Mouse (Mus musculus) neural tube, embryonic 11.5 days (tissue): ENCODE data around the gene Wbp11. TPM values are rescaled to one million over a fixed set of nuclear protein-coding genes. Genes with fewer than 3 reads are reported as not detected.

Experiments
- ATAC-seq: fragments of 200-750 bp; cut with Nextera tagmentation; 2 replicates; pipeline ENCODE4 v1.8.0; 2017; ENCODE audit warnings: moderate number of reproducible peaks, mild to moderate bottlenecking, moderate TSS enrichment, moderate library complexity; ENCODE audit not compliant: insufficient read depth, low FRiP score, low TSS enrichment
- DNase-seq: peaks from one replicate; pipeline ENCODE4 v3.0.0-alpha.2; 2015; ENCODE audit warnings: low spot score
- H3K27ac ChIP-seq: fragments of 300-500 bp; sonication (generic); 2 replicates; pipeline ENCODE4 v1.5.1; 2014; ENCODE audit warnings: low read depth, mild to moderate bottlenecking, low read length
- H3K27me3 ChIP-seq: fragments of 300-500 bp; sonication (generic); 2 replicates; pipeline ENCODE4 v1.6.1; 2014; ENCODE audit warnings: mild to moderate bottlenecking, low read length, mixed read lengths; ENCODE audit not compliant: control insufficient read depth, insufficient read depth
- H3K36me3 ChIP-seq: fragments of 300-500 bp; sonication (generic); 2 replicates; pipeline ENCODE4 v1.6.1; 2014; ENCODE audit warnings: mild to moderate bottlenecking, low read length, moderate library complexity, mixed read lengths; ENCODE audit not compliant: control insufficient read depth, insufficient read depth
- H3K4me1 ChIP-seq: fragments of 300-500 bp; sonication (generic); 2 replicates; pipeline ENCODE4 v1.6.1; 2014; ENCODE audit warnings: low read length, mixed read lengths; ENCODE audit not compliant: control insufficient read depth, insufficient read depth
- H3K4me2 ChIP-seq: fragments of 300-500 bp; sonication (generic); 2 replicates; pipeline ENCODE4 v1.6.1; 2014; ENCODE audit warnings: low read depth, mild to moderate bottlenecking, moderate library complexity
- H3K4me3 ChIP-seq: fragments of 300-500 bp; sonication (generic); 2 replicates; pipeline ENCODE4 v1.5.1; 2014; ENCODE audit warnings: low read depth, low read length
- H3K9ac ChIP-seq: fragments of 300-500 bp; sonication (generic); 2 replicates; pipeline ENCODE4 v1.6.1; 2014; ENCODE audit warnings: mild to moderate bottlenecking, low read length
- H3K9me3 ChIP-seq: fragments of 300-500 bp; sonication (generic); 2 replicates; pipeline ENCODE4 v1.6.1; 2016; ENCODE audit warnings: low read length; ENCODE audit not compliant: control insufficient read depth
- WGBS: fragments of 180-500 bp; shearing (Covaris S2); extraction: QIAGEN DNeasy Blood & Tissue Kit; methylation state at CpG from one replicate; pipeline ENCODE4 v1.1.7; 2014; 5-methylcytosine and 5-hydroxymethylcytosine counted together
- polyA plus RNA-seq: library from polyadenylated mRNA; unstranded; fragments of >200 nt; fragmentation: Nextera tagmentation; extraction: Ambion mirVana; gene quantifications from 2 replicates; pipeline ENCODE4 v1.2.1, GENCODE M21; 2014

The Wbp11 gene
- polyA plus RNA-seq, 1 experiment from 2014 or later, result 150 TPM

DNA sequence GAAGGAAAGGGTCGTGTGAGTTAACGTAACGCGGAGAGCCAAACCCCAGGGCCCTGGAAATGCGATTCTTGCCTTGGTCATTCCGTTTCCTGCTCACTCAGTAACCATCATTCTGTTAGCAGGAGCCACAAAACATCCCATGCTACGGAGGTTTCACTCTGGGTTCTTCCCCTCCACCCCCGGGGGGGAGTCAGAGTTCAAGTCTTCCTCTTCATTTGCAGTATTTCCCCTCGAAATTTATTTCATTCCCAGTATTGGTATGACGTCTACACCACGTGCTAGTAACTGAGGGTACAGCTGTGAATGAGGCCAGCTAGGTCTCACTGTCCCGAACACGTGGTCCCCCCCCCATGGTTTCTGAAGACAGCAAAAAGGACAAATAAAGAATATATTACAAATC lies 18.4 kb downstream of the Wbp11 start:
- 76% methylated on average over 13 of the region's 13 CpGs for WGBS
- Histone ChIP-seq H3K9me3 (no peaks in the 10 kb centered on the region), H3K27me3 (no peaks in the 10 kb centered on the region), H3K36me3 (peaks cover 11% of the 10 kb centered on the region), H3K4me2 (peak overlapping the region; percentile 93; the same call in 1 of the 2 replicates), H3K27ac (no peak overlapping the region), H3K4me3 (no peak overlapping the region; the same call in 1 of the 2 replicates), H3K9ac (no peak overlapping the region), H3K4me1 (peaks cover 5% of the 10 kb centered on the region; the same call in 1 of the 2 replicates)
- ATAC-seq (no peak), DNase-seq (no peak)

DNA sequence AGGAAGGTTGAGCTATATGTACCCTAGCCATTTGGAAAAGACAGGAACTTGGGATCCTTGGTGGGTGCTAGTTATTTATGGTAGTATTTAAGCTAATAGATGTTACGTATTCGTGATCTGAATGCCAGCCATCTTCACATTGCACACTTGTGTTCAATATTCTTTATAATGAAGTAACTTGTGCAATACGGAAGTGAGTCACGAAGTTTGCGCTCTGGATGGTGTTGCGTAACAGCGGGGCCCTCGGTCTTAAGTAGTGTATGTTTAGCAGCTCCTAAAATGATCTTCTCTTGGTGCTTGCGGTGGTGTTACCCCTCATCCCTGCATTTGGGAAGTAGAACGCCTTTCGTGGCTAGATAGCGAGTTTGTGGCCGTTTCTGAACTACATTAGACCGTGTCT lies 19.0 kb downstream of the Wbp11 start:
- Histone ChIP-seq H3K9ac (peak overlapping the region; percentile 68; the same call in 1 of the 2 replicates), H3K27ac (no peak overlapping the region), H3K4me1 (peaks cover 5% of the 10 kb centered on the region; the same call in 1 of the 2 replicates), H3K4me2 (peak overlapping the region; percentile 93), H3K36me3 (peaks cover 8% of the 10 kb centered on the region; the same call in 1 of the 2 replicates), H3K4me3 (peak overlapping the region; percentile 67), H3K9me3 (no peaks in the 10 kb centered on the region), H3K27me3 (no peaks in the 10 kb centered on the region)
- 38% methylated on average over 14 of the region's 14 CpGs for WGBS
- DNase-seq, result no peak
- no peak for ATAC-seq

DNA sequence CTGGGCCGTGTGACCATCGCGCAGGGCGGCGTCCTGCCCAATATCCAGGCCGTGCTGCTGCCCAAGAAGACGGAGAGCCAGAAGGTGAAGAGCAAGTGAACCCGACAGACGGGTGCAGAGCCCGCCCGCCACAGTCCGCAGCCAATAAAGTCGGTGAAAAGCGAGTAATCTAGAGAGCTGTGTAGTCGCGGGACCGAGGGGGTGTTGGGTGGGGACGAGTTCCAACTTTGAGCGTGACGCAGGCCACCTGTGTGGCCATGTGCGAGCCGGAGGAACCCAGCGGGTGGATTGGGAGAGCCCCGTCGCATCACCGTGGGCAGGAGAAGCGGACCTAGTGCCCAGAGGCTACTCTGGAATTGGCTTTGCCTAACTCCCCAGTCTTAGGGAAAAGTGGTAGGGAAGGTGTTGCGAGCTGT lies 19.4 kb downstream of the Wbp11 start:
- H3K9ac ChIP-seq, result peak overlapping the region; percentile 68
- peak overlapping the region; percentile 67 for H3K4me3 ChIP-seq
- DNase-seq (no peak), ATAC-seq (peak; percentile 1; the same call in 1 of the 2 replicates)
- no peaks in the 10 kb centered on the region for H3K9me3 ChIP-seq
- H3K27me3 ChIP-seq, result no peaks in the 10 kb centered on the region
- H3K4me1 ChIP-seq, result peaks cover 5% of the 10 kb centered on the region; the same call in 1 of the 2 replicates
- H3K27ac ChIP-seq, result no peak overlapping the region
- WGBS, result under 1% methylated on average over 28 of the region's 28 CpGs
- H3K4me2 ChIP-seq, result peak overlapping the region; percentile 93
- peaks cover 5% of the 10 kb centered on the region; the same call in 1 of the 2 replicates for H3K36me3 ChIP-seq

DNA sequence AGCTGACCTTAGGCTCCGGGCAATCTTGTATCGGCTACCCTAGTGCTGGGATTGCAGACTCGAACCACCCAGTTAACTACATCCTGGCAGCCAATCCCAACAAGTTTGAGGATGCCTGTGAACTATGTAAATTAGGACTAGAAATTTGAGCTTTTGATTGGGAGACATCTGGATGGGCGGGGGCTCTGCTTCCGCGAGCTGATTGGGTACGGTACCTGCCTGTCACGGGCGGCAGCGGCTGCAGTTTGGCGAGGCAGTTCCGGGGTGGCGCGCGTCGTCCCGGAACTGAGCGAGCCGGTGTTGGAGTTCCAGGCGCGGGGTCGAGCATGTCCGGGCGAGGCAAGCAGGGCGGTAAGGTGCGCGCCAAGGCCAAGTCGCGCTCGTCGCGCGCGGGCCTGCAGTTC lies 20.0 kb downstream of the Wbp11 start, which contains the start of gene H2afj:
Gene H2afj, plus strand, starts transcription at position 231 of the 404 bp plus-strand sequence.
- under 1% methylated on average over 34 of the region's 34 CpGs for WGBS
- H3K27ac ChIP-seq, result no peak within 1 kb of the TSS

DNA sequence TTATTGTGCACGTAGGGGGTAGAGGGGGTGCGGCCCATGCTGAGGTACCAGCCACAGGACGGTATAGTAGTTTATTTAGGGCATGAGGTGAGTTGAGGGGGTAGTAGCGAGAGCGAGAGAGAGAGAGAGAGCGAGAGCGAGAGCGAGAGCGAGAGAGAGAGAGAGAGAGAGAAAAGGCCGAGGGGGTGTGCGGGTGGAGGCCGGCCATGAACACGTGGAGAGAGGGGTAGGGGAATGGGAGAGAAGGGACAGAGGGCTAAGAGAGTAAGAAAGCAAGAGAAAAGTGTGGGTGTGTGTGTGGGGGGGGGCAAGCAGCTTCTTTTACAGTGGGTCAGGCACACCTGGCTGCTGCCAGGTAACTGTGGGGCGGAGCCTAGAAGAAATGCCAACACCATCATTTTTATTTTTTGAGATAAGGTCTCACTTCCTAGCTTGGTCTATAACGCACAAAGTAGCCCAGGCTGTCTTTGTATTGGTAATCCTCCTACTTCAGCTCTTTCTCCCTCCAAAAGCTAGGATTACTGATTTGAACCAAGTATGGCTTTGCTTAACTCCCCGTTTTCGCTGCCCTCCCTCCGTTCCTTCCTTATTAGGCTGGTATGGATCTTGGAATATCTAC lies 20.5 kb downstream of the Wbp11 start:
- no peaks in the 10 kb centered on the region for H3K27me3 ChIP-seq
- DNase-seq, result no peak
- WGBS, result 28% methylated on average over 18 of the region's 18 CpGs
- H3K36me3 ChIP-seq, result peaks cover 2% of the 10 kb centered on the region; the same call in 1 of the 2 replicates
- peak overlapping the region; percentile 8; the same call in 1 of the 2 replicates for H3K9ac ChIP-seq
- H3K4me3 ChIP-seq, result peak overlapping the region; percentile 67
- no peak; the same call in 1 of the 2 replicates for ATAC-seq
- no peaks in the 10 kb centered on the region for H3K9me3 ChIP-seq
- H3K27ac ChIP-seq, result no peak overlapping the region
- peak overlapping the region; percentile 38 for H3K4me2 ChIP-seq
- peaks cover 5% of the 10 kb centered on the region; the same call in 1 of the 2 replicates for H3K4me1 ChIP-seq

More for the DNA sequence above, 20.0 kb downstream of the Wbp11 start, which contains the start of gene H2afj:
- DNase-seq, result peak; percentile 97
- peaks cover 5% of the 10 kb centered on the region; the same call in 1 of the 2 replicates for H3K4me1 ChIP-seq
- H3K4me2 ChIP-seq, result peak within 1 kb of the TSS; percentile 93
- H3K9ac ChIP-seq, result peak within 1 kb of the TSS; percentile 68
- peaks cover 3% of the 10 kb centered on the region; the same call in 1 of the 2 replicates for H3K36me3 ChIP-seq
- no peaks in the 10 kb centered on the region for H3K27me3 ChIP-seq
- peak; percentile 87 for ATAC-seq
- H3K4me3 ChIP-seq, result peak within 1 kb of the TSS; percentile 67
- H3K9me3 ChIP-seq, result no peaks in the 10 kb centered on the region

DNA sequence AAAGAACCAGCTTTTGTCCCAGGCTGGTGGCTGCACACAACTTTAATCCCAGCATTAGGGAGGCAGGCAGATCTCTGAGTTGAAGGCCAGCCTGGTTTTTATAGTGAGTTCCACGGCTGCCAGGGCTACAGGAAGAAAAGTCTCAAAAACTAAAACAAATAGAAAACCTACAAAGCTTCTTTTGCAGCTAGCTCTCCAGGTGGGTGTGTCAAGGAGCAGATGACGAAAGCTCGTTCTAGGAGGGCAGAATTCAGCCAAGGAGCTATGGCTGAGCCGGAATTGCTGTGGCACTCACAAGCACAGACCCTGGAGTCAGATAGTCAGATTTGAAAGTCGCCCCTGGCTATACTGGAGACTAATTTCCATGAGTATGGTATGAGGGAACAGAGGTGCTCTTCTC lies 21.2 kb downstream of the Wbp11 start:
- no peak for ATAC-seq
- Histone ChIP-seq H3K9ac (no peak overlapping the region), H3K9me3 (no peaks in the 10 kb centered on the region), H3K4me3 (no peak overlapping the region), H3K4me2 (no peak overlapping the region), H3K4me1 (peaks cover 5% of the 10 kb centered on the region; the same call in 1 of the 2 replicates), H3K27ac (no peak overlapping the region), H3K27me3 (no peaks in the 10 kb centered on the region), H3K36me3 (no peaks in the 10 kb centered on the region)
- 70% methylated on average over 5 of the region's 5 CpGs for WGBS
- DNase-seq, result no peak

DNA sequence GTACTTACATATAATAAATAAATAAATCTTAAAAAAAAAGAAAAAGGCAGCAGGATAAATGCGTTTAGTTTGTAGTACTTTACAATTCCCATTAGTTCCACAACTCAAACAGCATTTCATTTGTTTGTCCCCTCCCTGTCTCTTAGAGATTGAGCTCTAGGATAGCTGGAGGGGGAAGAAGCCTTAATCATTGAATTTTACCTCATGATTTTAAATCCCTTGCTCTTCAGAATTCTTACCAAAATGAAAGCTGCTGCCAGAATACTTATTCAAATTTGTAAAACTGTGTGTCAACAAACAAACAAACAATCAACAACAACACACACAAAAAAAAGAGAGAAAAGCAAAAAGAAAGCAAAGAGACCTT lies 22.6 kb downstream of the Wbp11 start:
- ATAC-seq (no peak), DNase-seq (no peak)
- Histone ChIP-seq H3K4me3 (no peak overlapping the region), H3K36me3 (no peaks in the 10 kb centered on the region), H3K9ac (no peak overlapping the region), H3K4me2 (no peak overlapping the region), H3K4me1 (peaks cover 5% of the 10 kb centered on the region; the same call in 1 of the 2 replicates), H3K9me3 (no peaks in the 10 kb centered on the region), H3K27me3 (no peaks in the 10 kb centered on the region), H3K27ac (no peak overlapping the region)
- 82% methylated on average over 1 of the region's 1 CpGs for WGBS

DNA sequence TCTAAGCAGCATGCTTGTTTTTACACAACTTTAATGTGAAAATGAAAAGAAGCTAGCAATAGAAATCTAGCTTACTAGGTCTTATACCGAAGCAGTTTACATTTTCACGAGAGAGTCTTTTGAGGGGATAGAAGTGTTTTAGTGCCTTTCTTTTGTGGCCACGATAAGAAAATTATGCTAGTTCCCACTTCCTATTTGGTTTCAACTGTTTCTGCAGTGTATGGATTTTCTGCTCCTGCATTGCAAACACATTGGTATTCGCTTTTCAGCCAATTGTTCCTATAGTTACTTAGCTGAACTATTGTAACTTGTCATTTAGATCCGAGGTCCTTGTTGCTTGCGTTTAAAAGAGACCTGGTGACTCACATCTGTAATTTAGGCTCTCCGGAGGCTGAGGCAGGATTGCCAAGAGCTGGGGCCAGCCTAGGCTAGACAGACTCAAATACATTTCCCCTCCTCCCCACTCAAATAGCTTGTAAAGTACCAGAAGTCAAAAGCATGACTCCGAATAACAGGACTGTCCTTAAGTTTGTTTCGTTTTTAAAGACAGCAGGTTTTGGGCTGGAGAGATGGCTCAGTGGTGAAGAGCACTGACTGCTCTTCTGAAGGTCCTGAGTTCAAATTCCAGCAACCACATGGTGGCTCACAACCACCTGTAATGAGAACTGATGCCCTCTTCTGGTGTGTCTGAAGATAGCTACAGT lies 23.2 kb downstream of the Wbp11 start:
- no peak for DNase-seq

More for the DNA sequence above, 23.2 kb downstream of the Wbp11 start:
- no peaks in the 10 kb centered on the region for H3K9me3 ChIP-seq
- H3K4me1 ChIP-seq, result peaks cover 5% of the 10 kb centered on the region; the same call in 1 of the 2 replicates
- H3K36me3 ChIP-seq, result no peaks in the 10 kb centered on the region
- peak overlapping the region; percentile 98 for H3K9ac ChIP-seq
- ATAC-seq, result no peak
- peak overlapping the region; percentile 84 for H3K4me2 ChIP-seq
- H3K4me3 ChIP-seq, result peak overlapping the region; percentile 74
- 43% methylated on average over 9 of the region's 9 CpGs for WGBS
- no peaks in the 10 kb centered on the region for H3K27me3 ChIP-seq
- peak overlapping the region; percentile 100 for H3K27ac ChIP-seq
